Mouse (Mus musculus): Measurements from ENCODE around the gene Adipor2. TPM values are rescaled to one million over a fixed set of nuclear protein-coding genes. Genes with fewer than 3 reads are reported as not detected.
"Not testable (repeated sequence)": the region's sequence is repeated elsewhere in the genome, so short reads cannot be mapped to it uniquely, and the experiment has no call there.

Adipor2 gene
- polyA plus RNA-seq, 1 experiment from 2014 or later: 37.5 TPM

- Histone ChIP-seq H3K4me1 (ENCODE audit: control insufficient read depth, insufficient read depth, low read length) (peaks cover 12% of the 10 kb centered on the region; the same call in 1 of the 2 replicates), H3K9me3 (ENCODE audit: control insufficient read depth, low read depth, low read length) (no peaks in the 10 kb centered on the region), H3K27me3 (ENCODE audit: control insufficient read depth, insufficient read depth, low read length) (no peaks in the 10 kb centered on the region), H3K36me3 (ENCODE audit: control insufficient read depth, insufficient read depth, low read length) (no peaks in the 10 kb centered on the region), H3K9ac (replicated peaks; ENCODE audit: low read depth, low read length) (peak overlapping the region; percentile 21; the same call in 1 of the 2 replicates), H3K4me3 (ENCODE audit: low read depth, low read length) (peak overlapping the region; percentile 28), H3K27ac (ENCODE audit: low read length) (no peak overlapping the region), H3K4me2 (replicated peaks; ENCODE audit: low read depth, low read length) (peak overlapping the region; percentile 64)
- peak; percentile 16; the same call in 1 of the 2 replicates for ATAC-seq (ENCODE audit: insufficient number of reproducible peaks, insufficient read depth, low FRiP score, low read depth)
- WGBS: 8% methylated on average over 18 of the region's 18 CpGs
Observed at GRCm38 (mm10) chr6:119448321-119449059, 31.0 kb upstream of the Adipor2 start.

DNA sequence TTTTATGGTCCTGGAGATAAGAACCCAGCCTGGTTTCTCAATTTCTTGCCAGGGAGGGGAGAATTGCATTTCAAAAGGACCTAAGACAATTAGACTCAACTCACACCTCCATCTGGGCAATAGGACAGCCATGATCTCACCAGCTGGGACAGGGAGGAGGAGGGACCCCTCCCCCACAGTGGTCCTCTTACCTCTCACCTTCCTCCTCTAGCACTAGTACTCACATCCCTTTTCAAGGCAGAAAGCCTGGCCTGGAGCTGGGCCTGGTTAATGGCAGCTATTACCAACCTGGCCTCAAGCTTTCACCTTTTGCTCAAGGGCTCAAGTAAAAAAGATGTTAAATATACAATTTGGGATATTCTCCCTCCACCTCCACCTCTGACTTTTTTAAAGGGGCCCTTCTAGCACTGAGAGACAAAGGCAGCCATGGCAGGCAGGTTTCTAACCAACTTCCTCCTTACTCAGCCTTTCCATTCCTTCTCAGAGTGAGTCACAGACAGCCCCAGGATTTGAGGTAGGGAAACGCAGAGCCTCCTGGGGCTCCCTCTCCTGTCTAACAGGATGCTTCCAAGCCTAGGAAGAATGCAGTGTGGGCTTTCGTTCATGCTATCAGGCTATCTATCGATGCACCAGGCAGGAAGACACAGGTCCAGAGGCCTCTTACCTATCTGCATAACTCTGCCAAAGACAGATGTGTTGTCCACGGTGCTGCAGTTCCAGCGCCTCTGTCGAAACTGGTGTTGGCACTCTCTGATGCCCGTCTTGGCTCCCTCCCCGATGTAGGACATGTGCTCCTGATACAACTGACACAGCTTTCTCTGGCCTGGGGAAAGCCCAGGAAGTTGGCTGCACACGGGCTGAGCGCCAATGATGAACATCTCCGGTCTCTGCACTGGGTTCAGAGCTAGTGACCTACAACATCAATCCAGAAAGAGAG is 28.4 kb upstream of the Adipor2 start:
- no peak overlapping the region for H3K27ac ChIP-seq (ENCODE audit: low read length)
- peaks cover 12% of the 10 kb centered on the region; the same call in 1 of the 2 replicates for H3K4me1 ChIP-seq (ENCODE audit: control insufficient read depth, insufficient read depth, low read length)
- H3K9ac ChIP-seq (replicated peaks; ENCODE audit: low read depth, low read length): no peak overlapping the region
- H3K36me3 ChIP-seq (ENCODE audit: control insufficient read depth, insufficient read depth, low read length): peaks cover 3% of the 10 kb centered on the region; the same call in 1 of the 2 replicates
- H3K27me3 ChIP-seq (ENCODE audit: control insufficient read depth, insufficient read depth, low read length): no peaks in the 10 kb centered on the region
- no peak for ATAC-seq (ENCODE audit: insufficient number of reproducible peaks, insufficient read depth, low FRiP score, low read depth)
- H3K9me3 ChIP-seq (ENCODE audit: control insufficient read depth, low read depth, low read length): no peaks in the 10 kb centered on the region
- no peak overlapping the region for H3K4me2 ChIP-seq (replicated peaks; ENCODE audit: low read depth, low read length)
- no peak overlapping the region for H3K4me3 ChIP-seq (ENCODE audit: low read depth, low read length)
- 71% methylated on average over 11 of the region's 11 CpGs for WGBS

DNA sequence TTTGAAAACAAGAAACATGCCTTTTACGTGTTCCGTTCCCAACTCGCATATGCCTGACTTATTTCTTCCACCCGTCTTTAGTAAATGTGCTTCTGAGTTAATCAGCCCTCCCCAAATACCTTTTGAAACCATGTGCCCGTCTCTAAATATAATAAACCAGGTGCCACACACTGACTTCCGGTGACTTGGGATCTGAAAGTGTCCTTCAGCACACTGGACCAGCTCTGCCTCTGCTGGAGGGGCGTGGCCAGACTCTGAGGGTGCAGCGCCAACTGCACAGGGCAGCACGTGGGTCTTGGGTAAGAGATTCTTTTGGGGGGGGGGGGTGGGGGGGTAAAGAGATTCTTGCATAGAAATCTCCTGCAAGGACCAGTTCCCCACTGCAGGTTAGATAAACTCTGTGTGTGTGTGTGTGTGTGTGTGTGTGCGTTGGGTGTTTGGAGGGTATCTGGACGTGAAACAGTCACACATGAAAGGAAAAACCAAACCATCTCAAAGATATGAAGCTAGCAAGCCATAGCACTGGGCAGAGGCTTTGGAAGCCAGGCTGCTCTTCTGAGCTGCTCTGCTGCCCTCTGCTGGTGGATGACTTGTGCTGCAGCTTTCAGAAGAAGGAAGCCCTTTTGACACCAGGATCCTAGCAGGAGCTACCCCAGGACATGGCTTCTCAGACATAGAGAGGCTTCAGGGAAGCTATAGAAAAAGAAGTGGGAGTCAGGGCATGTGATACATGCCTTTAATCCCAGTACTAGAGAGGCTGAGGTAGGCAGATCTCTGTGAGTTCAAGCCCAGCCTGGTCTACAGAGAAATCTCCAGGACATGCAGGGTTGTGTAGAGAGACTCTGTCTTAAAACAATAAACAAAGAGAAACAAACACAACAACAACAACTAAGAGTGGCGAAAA is 26.5 kb upstream of the Adipor2 start:
- no peaks in the 10 kb centered on the region for H3K9me3 ChIP-seq (ENCODE audit: control insufficient read depth, low read depth, low read length)
- no peaks in the 10 kb centered on the region for H3K27me3 ChIP-seq (ENCODE audit: control insufficient read depth, insufficient read depth, low read length)
- peak overlapping the region; percentile 36 for H3K4me2 ChIP-seq (replicated peaks; ENCODE audit: low read depth, low read length)
- WGBS: 26% methylated on average over 12 of the region's 12 CpGs
- peaks cover 3% of the 10 kb centered on the region; the same call in 1 of the 2 replicates for H3K36me3 ChIP-seq (ENCODE audit: control insufficient read depth, insufficient read depth, low read length)
- H3K9ac ChIP-seq (replicated peaks; ENCODE audit: low read depth, low read length): 0 out of 2 replicates have a peak overlapping the region, but pooled peaks have one; percentile 10
- peak overlapping the region; percentile 14; the same call in 1 of the 2 replicates for H3K4me3 ChIP-seq (ENCODE audit: low read depth, low read length)
- peak; percentile 73; the same call in 1 of the 2 replicates for ATAC-seq (ENCODE audit: insufficient number of reproducible peaks, insufficient read depth, low FRiP score, low read depth)
- H3K27ac ChIP-seq (ENCODE audit: low read length): peak overlapping the region; percentile 39
- peaks cover 9% of the 10 kb centered on the region; the same call in 1 of the 2 replicates for H3K4me1 ChIP-seq (ENCODE audit: control insufficient read depth, insufficient read depth, low read length)

DNA sequence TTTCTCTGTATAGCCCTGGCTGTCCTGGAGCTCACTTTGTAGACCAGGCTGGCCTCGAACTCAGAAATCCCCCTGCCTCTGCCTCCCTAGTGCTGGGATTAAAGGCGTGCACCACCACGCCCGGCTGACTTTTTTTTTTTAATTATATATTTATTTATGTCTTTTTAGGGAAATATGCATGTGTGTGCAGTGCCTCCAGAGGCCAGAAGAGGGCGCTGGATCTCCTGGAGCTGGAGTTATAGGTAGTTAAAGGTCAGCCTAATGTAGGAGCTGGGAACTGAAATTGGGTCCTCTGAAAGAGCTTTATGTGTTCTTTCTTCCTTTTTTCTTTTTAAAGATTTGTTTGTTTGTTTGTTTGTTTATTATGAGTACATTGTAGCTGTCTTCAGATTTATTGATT is 25.2 kb upstream of the Adipor2 start:
- not testable (repeated sequence) for H3K27me3 ChIP-seq (ENCODE audit: control insufficient read depth, insufficient read depth, low read length); H3K9me3 ChIP-seq (ENCODE audit: control insufficient read depth, low read depth, low read length); H3K4me3 ChIP-seq (ENCODE audit: low read depth, low read length); ATAC-seq (ENCODE audit: insufficient number of reproducible peaks, insufficient read depth, low FRiP score, low read depth); H3K9ac ChIP-seq (replicated peaks; ENCODE audit: low read depth, low read length); H3K36me3 ChIP-seq (ENCODE audit: control insufficient read depth, insufficient read depth, low read length); H3K27ac ChIP-seq (ENCODE audit: low read length); H3K4me1 ChIP-seq (ENCODE audit: control insufficient read depth, insufficient read depth, low read length); H3K4me2 ChIP-seq (replicated peaks; ENCODE audit: low read depth, low read length)
- 85% methylated on average over 5 of the region's 5 CpGs for WGBS

- H3K4me2 ChIP-seq (replicated peaks; ENCODE audit: low read depth, low read length): no peak overlapping the region
- no peak overlapping the region for H3K4me3 ChIP-seq (ENCODE audit: low read depth, low read length)
- WGBS: 57% methylated on average over 8 of the region's 8 CpGs
- no peak for ATAC-seq (ENCODE audit: insufficient number of reproducible peaks, insufficient read depth, low FRiP score, low read depth)
- H3K4me1 ChIP-seq (ENCODE audit: control insufficient read depth, insufficient read depth, low read length): no peaks in the 10 kb centered on the region
- H3K27ac ChIP-seq (ENCODE audit: low read length): no peak overlapping the region
- no peaks in the 10 kb centered on the region for H3K9me3 ChIP-seq (ENCODE audit: control insufficient read depth, low read depth, low read length)
- H3K27me3 ChIP-seq (ENCODE audit: control insufficient read depth, insufficient read depth, low read length): no peaks in the 10 kb centered on the region
- peaks cover 3% of the 10 kb centered on the region; the same call in 1 of the 2 replicates for H3K36me3 ChIP-seq (ENCODE audit: control insufficient read depth, insufficient read depth, low read length)
- H3K9ac ChIP-seq (replicated peaks; ENCODE audit: low read depth, low read length): no peak overlapping the region
Observed at GRCm38 (mm10) chr6:119437894-119438761, 20.6 kb upstream of the Adipor2 start.

GRCm38 (mm10) chr6:119434394-119434793 is 16.9 kb upstream of the Adipor2 start:
- ATAC-seq (ENCODE audit: insufficient number of reproducible peaks, insufficient read depth, low FRiP score, low read depth): no peak
- Histone ChIP-seq H3K4me2 (replicated peaks; ENCODE audit: low read depth, low read length) (no peak overlapping the region), H3K9me3 (ENCODE audit: control insufficient read depth, low read depth, low read length) (no peaks in the 10 kb centered on the region), H3K9ac (replicated peaks; ENCODE audit: low read depth, low read length) (no peak overlapping the region), H3K27ac (ENCODE audit: low read length) (no peak overlapping the region), H3K27me3 (ENCODE audit: control insufficient read depth, insufficient read depth, low read length) (no peaks in the 10 kb centered on the region), H3K4me3 (ENCODE audit: low read depth, low read length) (no peak overlapping the region), H3K36me3 (ENCODE audit: control insufficient read depth, insufficient read depth, low read length) (no peaks in the 10 kb centered on the region; the same call in 1 of the 2 replicates), H3K4me1 (ENCODE audit: control insufficient read depth, insufficient read depth, low read length) (no peaks in the 10 kb centered on the region)
- 63% methylated on average over 4 of the region's 4 CpGs for WGBS

DNA sequence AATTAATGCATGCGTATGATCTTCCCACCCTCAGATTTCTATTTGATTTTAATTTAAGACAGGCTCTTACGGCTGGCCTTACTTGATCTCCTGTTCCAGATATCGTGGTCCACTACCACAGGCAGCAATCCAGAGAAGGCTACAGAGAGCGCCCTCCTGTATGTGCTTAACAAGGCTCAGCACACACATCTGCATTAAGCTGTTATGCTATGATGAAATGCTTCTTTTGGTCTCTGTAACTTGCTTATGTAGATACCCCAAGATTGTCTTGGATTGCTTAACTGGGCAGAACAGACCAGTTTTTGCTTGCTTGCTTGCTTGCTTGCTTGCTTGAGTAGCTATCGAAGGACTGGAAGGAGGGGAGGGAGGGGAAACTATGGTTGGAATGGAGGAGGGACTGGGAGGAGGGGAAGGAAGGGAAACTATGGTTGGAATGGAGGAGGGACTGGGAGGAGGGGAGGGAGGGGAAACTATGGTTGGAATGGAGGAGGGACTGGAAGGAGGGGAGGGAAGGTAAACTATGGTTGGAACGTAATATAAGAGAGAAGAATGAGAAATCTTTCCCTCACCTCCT is 14.3 kb upstream of the Adipor2 start:
- Histone ChIP-seq H3K9ac (replicated peaks; ENCODE audit: low read depth, low read length) (no peak overlapping the region), H3K27ac (ENCODE audit: low read length) (no peak overlapping the region), H3K4me2 (replicated peaks; ENCODE audit: low read depth, low read length) (no peak overlapping the region), H3K36me3 (ENCODE audit: control insufficient read depth, insufficient read depth, low read length) (no peaks in the 10 kb centered on the region; the same call in 1 of the 2 replicates), H3K4me1 (ENCODE audit: control insufficient read depth, insufficient read depth, low read length) (no peaks in the 10 kb centered on the region), H3K9me3 (ENCODE audit: control insufficient read depth, low read depth, low read length) (no peaks in the 10 kb centered on the region), H3K27me3 (ENCODE audit: control insufficient read depth, insufficient read depth, low read length) (no peaks in the 10 kb centered on the region), H3K4me3 (ENCODE audit: low read depth, low read length) (no peak overlapping the region)
- ATAC-seq (ENCODE audit: insufficient number of reproducible peaks, insufficient read depth, low FRiP score, low read depth): no peak
- WGBS: 71% methylated on average over 6 of the region's 6 CpGs
